18 mouse cellular contexts compared by ENCODE assay signal in genomic region chr10:39207310-39207855, GRCm38 (mm10). TPM values are rescaled to one million over a fixed set of nuclear protein-coding genes. Genes with fewer than 3 reads are reported as not detected.
"Had no signal": no experiment of that assay in that cellular context is flagged by ENCODE, and none has a peak within 500 bp of the region (broad histone marks: within the 10 kb centered on the region; RNA-seq: fewer than 3 reads in every experiment).

No protein-coding gene starts in this region.

- H3K4me1 ChIP-seq: liver, embryonic 13.5 days had no signal

- H3K27me3 ChIP-seq: liver, embryonic 13.5 days; midbrain, embryonic 13.5 days; neural tube, embryonic 12.5 days had no signal

- DNase-seq: kidney, adult 9 months; kidney, postnatal 14 days; liver; liver, embryonic 13.5 days; lung, adult 18-20 months; retina, postnatal 1 day; right cerebral cortex, postnatal 4 days; spleen, adult 18-20 months; thymus, adult 2 months; thymus, postnatal 25 days had no signal

- H3K27ac ChIP-seq: left cerebral cortex, adult 2 months; liver, embryonic 13.5 days; midbrain, embryonic 13.5 days; neural tube, embryonic 12.5 days had no signal

- ATAC-seq: inflammation-experienced regulatory T-cells, adult 6 months; intestine, postnatal 0 days; midbrain, embryonic 13.5 days had no signal

- H3K9ac ChIP-seq: liver, embryonic 13.5 days; midbrain, embryonic 13.5 days; neural tube, embryonic 12.5 days had no signal

- H3K9me3 ChIP-seq: liver, embryonic 13.5 days had no signal

- H3K4me2 ChIP-seq: liver, embryonic 13.5 days; midbrain, embryonic 13.5 days; neural tube, embryonic 12.5 days had no signal

- H3K4me3 ChIP-seq: left cerebral cortex, adult 2 months; liver, embryonic 13.5 days; midbrain, embryonic 13.5 days; neural tube, embryonic 12.5 days had no signal

- H3K36me3 ChIP-seq: liver, embryonic 13.5 days; midbrain, embryonic 13.5 days; neural tube, embryonic 12.5 days had no signal

RNA-seq across cellular contexts. Expression of gene Ccn6, which starts 43.8 kb away (rescaled TPM):
- total RNA-seq: monocyte, adult 5-6 weeks; neutrophil, adult 5-6 weeks had no signal
- polyA plus RNA-seq: intestine, postnatal 0 days; large intestine, adult 2 months; thymus, adult 2 months had no signal
